In genomic region chr11:107026554-107027430, GRCm38 (mm10) we compare ENCODE assay signal across 8 mouse cellular contexts. TPM values are rescaled to one million over a fixed set of nuclear protein-coding genes. Genes with fewer than 3 reads are reported as not detected.
A peak's percentile ranks its signal among the peaks of the same experiment; 100 is the strongest.
DNase-seq lines count a peak whose midpoint lies in the region; ATAC-seq lines count a peak whose summit lies in the region.

No protein-coding gene starts in this region.

- no peaks in the 10 kb centered on the region for H3K27me3 ChIP-seq in lung, embryonic 15.5 days
- H3K27me3 ChIP-seq in embryonic facial prominence, embryonic 15.5 days, result 0 out of 2 replicates have a peak, but pooled peaks cover 3% of the 10 kb centered on the region
- peaks cover 43% of the 10 kb centered on the region for H3K27me3 ChIP-seq in limb, embryonic 12.5 days

- no peaks in the 10 kb centered on the region for H3K36me3 ChIP-seq in lung, embryonic 15.5 days
- H3K36me3 ChIP-seq in embryonic facial prominence, embryonic 15.5 days, result no peaks in the 10 kb centered on the region
- H3K36me3 ChIP-seq in limb, embryonic 12.5 days, result no peaks in the 10 kb centered on the region

- no peak for DNase-seq in lung, postnatal 25 days (ENCODE audit: low spot score)
- peak; percentile 65 for DNase-seq in retina, embryonic 14.5 days (ENCODE audit: low spot score)
- no peak for DNase-seq in frontal cortex, postnatal 14 days (ENCODE audit: low spot score in 2 of 2)
- no peak for DNase-seq in T-cell, adult 2 months (ENCODE audit: low spot score)

- H3K9me3 ChIP-seq in lung, embryonic 15.5 days, result no peaks in the 10 kb centered on the region
- no peaks in the 10 kb centered on the region for H3K9me3 ChIP-seq in embryonic facial prominence, embryonic 15.5 days (replicated peaks)
- H3K9me3 ChIP-seq in limb, embryonic 12.5 days, result no peaks in the 10 kb centered on the region

- H3K4me2 ChIP-seq in lung, embryonic 15.5 days, result peak overlapping the region; percentile 94
- peak overlapping the region; percentile 87 for H3K4me2 ChIP-seq in embryonic facial prominence, embryonic 15.5 days (replicated peaks)
- peak overlapping the region; percentile 92 for H3K4me2 ChIP-seq in limb, embryonic 12.5 days

- H3K4me1 ChIP-seq in lung, embryonic 15.5 days, result peaks cover 45% of the 10 kb centered on the region
- H3K4me1 ChIP-seq in embryonic facial prominence, embryonic 15.5 days, result peaks cover 37% of the 10 kb centered on the region
- peaks cover 25% of the 10 kb centered on the region for H3K4me1 ChIP-seq in limb, embryonic 12.5 days (replicated peaks)

- H3K27ac ChIP-seq in lung, embryonic 15.5 days, result peak overlapping the region; percentile 94
- H3K27ac ChIP-seq in embryonic facial prominence, embryonic 15.5 days (replicated peaks), result no peak overlapping the region; the same call in 1 of the 2 replicates
- no peak overlapping the region for H3K27ac ChIP-seq in limb, embryonic 12.5 days

- H3K4me3 ChIP-seq in lung, embryonic 15.5 days, result peak overlapping the region; percentile 62
- peak overlapping the region; percentile 63 for H3K4me3 ChIP-seq in embryonic facial prominence, embryonic 15.5 days (replicated peaks)
- H3K4me3 ChIP-seq in limb, embryonic 12.5 days (replicated peaks), result peak overlapping the region; percentile 68

- no peak overlapping the region for H3K9ac ChIP-seq in lung, embryonic 15.5 days
- no peak overlapping the region for H3K9ac ChIP-seq in embryonic facial prominence, embryonic 15.5 days
- no peak overlapping the region for H3K9ac ChIP-seq in limb, embryonic 12.5 days (replicated peaks)

- ATAC-seq in lung, embryonic 15.5 days (ENCODE audit: borderline replicate concordance, extremely low read depth, low FRiP score, low TSS enrichment), result no peak
- ATAC-seq in embryonic facial prominence, embryonic 15.5 days (ENCODE audit: insufficient number of reproducible peaks, low FRiP score, low TSS enrichment, low read depth), result no peak
- no peak for ATAC-seq in limb, embryonic 12.5 days (ENCODE audit: insufficient number of reproducible peaks, insufficient read depth, low FRiP score, low TSS enrichment, low read depth)
- ATAC-seq in activated CD4-positive, CD25-positive, alpha-beta regulatory T cell, adult 4 months, result no peak

- 4% methylated on average over 12 of the region's 12 CpGs for WGBS in lung, embryonic 15.5 days
- WGBS in embryonic facial prominence, embryonic 15.5 days, result 7% methylated on average over 12 of the region's 12 CpGs
- WGBS in limb, embryonic 12.5 days, result 7% methylated on average over 12 of the region's 12 CpGs

RNA-seq across cellular contexts. Expression of gene 1810010H24Rik, which starts 1.3 kb away (rescaled TPM):
- 8.8 and 10.0 TPM in 2 replicates for polyA plus RNA-seq in lung, embryonic 15.5 days (2015; fragmentation: Nextera tagmentation; extraction: Ambion mirVana)
- 4.7 and 5.0 TPM in 2 replicates for polyA plus RNA-seq in embryonic facial prominence, embryonic 15.5 days (2015; fragmentation: Nextera tagmentation; extraction: Ambion mirVana)
- 1.8 and 2.0 TPM in 2 replicates for polyA plus RNA-seq in limb, embryonic 12.5 days (2016; fragmentation: Nextera tagmentation; extraction: Ambion mirVana)
- 1 to 10 TPM in 1 of 2 experiments, under 1 TPM in 1; 0.46 to 1.5 TPM for polyA plus RNA-seq in activated CD4-positive, CD25-positive, alpha-beta regulatory T cell, adult 4 months (2017; shearing (Covaris generic))

RNA-seq across cellular contexts. Expression of gene Kpna2, which starts 27.5 kb away (rescaled TPM):
- 534 and 547 TPM in 2 replicates for polyA plus RNA-seq in lung, embryonic 15.5 days (2015; fragmentation: Nextera tagmentation; extraction: Ambion mirVana)
- polyA plus RNA-seq in embryonic facial prominence, embryonic 15.5 days (2015; fragmentation: Nextera tagmentation; extraction: Ambion mirVana), result 244 and 280 TPM in 2 replicates
- polyA plus RNA-seq in limb, embryonic 12.5 days (2016; fragmentation: Nextera tagmentation; extraction: Ambion mirVana), result 501 and 513 TPM in 2 replicates
- 100 to 1,000 TPM; 202 to 218 TPM for polyA plus RNA-seq in activated CD4-positive, CD25-positive, alpha-beta regulatory T cell, adult 4 months (2017; shearing (Covaris generic))
